Mouse (Mus musculus): Measurements from ENCODE around the gene Spef1. TPM values are rescaled to one million over a fixed set of nuclear protein-coding genes. Genes with fewer than 3 reads are reported as not detected.
A peak's percentile ranks its signal among the peaks of the same experiment; 100 is the strongest.

Gene Spef1
- polyA plus RNA-seq, 2 experiments = 6.7 to 16.3 TPM

DNA sequence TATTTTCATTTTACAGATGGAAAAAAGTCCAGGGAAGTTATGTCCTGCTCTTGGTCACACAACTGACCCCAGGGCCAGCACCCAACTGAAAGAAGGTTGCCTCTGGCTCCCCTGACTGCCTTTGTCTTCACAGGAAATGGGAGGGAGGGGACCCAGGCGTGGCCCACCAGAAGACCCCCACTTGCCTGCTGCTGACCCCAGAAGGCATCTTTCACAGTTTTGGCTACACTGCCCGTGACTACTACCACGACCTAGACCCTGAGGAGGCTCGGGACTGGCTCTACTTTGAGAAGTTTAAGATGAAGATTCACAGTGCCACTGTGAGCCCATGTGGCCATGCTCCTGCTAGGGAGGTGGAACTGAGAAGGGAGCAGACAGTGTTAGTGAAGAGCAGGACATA lies 48.8 kb downstream of the Spef1 start:
- Histone ChIP-seq H3K4me1 (ENCODE audit: control insufficient read depth, insufficient read depth, low read length) (no peaks in the 10 kb centered on the region), H3K4me3 (replicated peaks; ENCODE audit: low read length) (no peak overlapping the region), H3K4me2 (replicated peaks; ENCODE audit: low read depth, low read length, severe bottlenecking) (no peak overlapping the region), H3K36me3 (ENCODE audit: control insufficient read depth, insufficient read depth, low read length) (peaks cover 92% of the 10 kb centered on the region), H3K9me3 (ENCODE audit: control insufficient read depth, low read length) (no peaks in the 10 kb centered on the region), H3K9ac (ENCODE audit: low read depth, low read length, severe bottlenecking) (no peak overlapping the region), H3K27ac (replicated peaks; ENCODE audit: low read depth, low read length) (no peak overlapping the region), H3K27me3 (ENCODE audit: control insufficient read depth, insufficient read depth, low read length) (no peaks in the 10 kb centered on the region)
- 84% methylated on average over 4 of the region's 4 CpGs for WGBS
- no peak for ATAC-seq (ENCODE audit: low FRiP score, low read depth)
- TF ChIP-seq POLR2A (IDR thresholded peaks at IDR 0.05; ENCODE audit: borderline replicate concordance, extremely low read depth, insufficient read depth, insufficient read length) = no peak
- no peak for DNase-seq (ENCODE audit: low spot score)

DNA sequence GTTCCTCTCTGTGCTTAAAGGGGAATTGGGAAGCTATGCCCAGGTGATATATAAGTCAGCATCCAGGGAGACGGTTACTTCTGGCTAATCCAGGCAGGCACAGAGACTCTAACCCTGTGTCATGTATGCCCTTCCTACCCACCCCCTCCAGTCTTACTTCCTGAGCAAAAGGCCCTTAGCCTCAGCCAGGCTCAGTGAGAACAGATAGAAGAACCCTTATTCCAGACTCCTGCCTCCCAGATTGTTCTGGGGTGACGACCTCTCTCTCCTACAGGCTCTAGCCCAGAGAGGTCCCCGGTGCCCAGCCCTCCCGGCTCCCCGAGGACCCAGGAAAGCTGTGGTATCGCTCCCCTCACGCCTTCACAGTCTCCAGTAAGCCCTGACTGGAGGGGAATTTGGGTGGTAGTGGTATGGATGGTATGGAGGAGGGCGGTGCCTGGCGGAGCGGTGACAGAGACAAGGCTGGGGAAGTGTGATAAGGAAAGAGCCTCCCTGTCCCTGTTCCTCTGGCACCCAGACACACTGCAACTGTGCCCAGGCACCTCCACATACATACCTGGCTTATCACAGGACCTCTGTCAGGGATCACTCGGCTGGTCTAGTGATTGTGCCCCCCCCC lies 51.5 kb downstream of the Spef1 start:
- no peak overlapping the region for H3K27ac ChIP-seq (replicated peaks; ENCODE audit: low read depth, low read length)
- no peaks in the 10 kb centered on the region for H3K9me3 ChIP-seq (ENCODE audit: control insufficient read depth, low read length)
- H3K4me2 ChIP-seq (replicated peaks; ENCODE audit: low read depth, low read length, severe bottlenecking) = no peak overlapping the region
- H3K4me1 ChIP-seq (ENCODE audit: control insufficient read depth, insufficient read depth, low read length) = no peaks in the 10 kb centered on the region
- H3K4me3 ChIP-seq (replicated peaks; ENCODE audit: low read length) = no peak overlapping the region
- ATAC-seq (ENCODE audit: low FRiP score, low read depth) (no peak), DNase-seq (ENCODE audit: low spot score) (no peak)
- no peak for TF ChIP-seq POLR2A (IDR thresholded peaks at IDR 0.05; ENCODE audit: borderline replicate concordance, extremely low read depth, insufficient read depth, insufficient read length)
- WGBS = 68% methylated on average over 11 of the region's 11 CpGs
- peaks cover 76% of the 10 kb centered on the region for H3K36me3 ChIP-seq (ENCODE audit: control insufficient read depth, insufficient read depth, low read length)
- H3K27me3 ChIP-seq (ENCODE audit: control insufficient read depth, insufficient read depth, low read length) = no peaks in the 10 kb centered on the region
- H3K9ac ChIP-seq (ENCODE audit: low read depth, low read length, severe bottlenecking) = 0 out of 2 replicates have a peak overlapping the region, but pooled peaks have one; percentile 4

DNA sequence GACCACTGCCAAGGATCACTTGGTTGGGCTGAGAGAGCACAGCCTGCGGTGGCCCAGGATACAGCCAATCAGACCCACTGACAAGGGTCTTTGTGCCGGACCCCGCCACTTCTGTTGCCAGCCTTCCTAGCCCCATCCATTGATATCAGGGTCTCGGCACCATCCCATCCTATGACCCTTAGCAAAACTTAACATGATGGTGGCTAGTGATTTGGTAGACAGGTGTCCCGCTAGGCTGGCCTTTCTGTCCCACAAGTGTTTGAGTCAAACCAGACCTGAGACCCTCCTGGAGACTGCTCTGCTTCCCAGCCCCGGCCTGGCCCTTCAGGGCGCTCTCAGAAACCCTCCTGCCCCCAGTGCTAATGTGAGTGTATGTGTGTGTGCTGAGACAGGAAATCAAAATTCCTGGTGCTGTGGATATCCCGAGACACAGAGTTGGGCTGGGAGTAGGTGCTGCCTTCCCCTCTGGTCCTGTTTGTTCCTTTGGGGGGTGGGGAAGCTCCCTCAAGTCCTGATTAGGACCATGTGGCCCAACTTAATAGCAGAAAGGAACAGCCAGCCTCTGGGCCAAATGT lies 52.2 kb downstream of the Spef1 start:
- 0 out of 2 replicates have a peak overlapping the region, but pooled peaks have one; percentile 4 for H3K9ac ChIP-seq (ENCODE audit: low read depth, low read length, severe bottlenecking)
- TF ChIP-seq POLR2A (IDR thresholded peaks at IDR 0.05; ENCODE audit: borderline replicate concordance, extremely low read depth, insufficient read depth, insufficient read length) = no peak
- H3K36me3 ChIP-seq (ENCODE audit: control insufficient read depth, insufficient read depth, low read length) = peaks cover 69% of the 10 kb centered on the region
- H3K9me3 ChIP-seq (ENCODE audit: control insufficient read depth, low read length) = no peaks in the 10 kb centered on the region
- 69% methylated on average over 8 of the region's 8 CpGs for WGBS
- H3K27ac ChIP-seq (replicated peaks; ENCODE audit: low read depth, low read length) = no peak overlapping the region
- H3K27me3 ChIP-seq (ENCODE audit: control insufficient read depth, insufficient read depth, low read length) = no peaks in the 10 kb centered on the region
- H3K4me2 ChIP-seq (replicated peaks; ENCODE audit: low read depth, low read length, severe bottlenecking) = no peak overlapping the region
- DNase-seq (ENCODE audit: low spot score) = no peak
- H3K4me1 ChIP-seq (ENCODE audit: control insufficient read depth, insufficient read depth, low read length) = no peaks in the 10 kb centered on the region
- ATAC-seq (ENCODE audit: low FRiP score, low read depth) = no peak
- H3K4me3 ChIP-seq (replicated peaks; ENCODE audit: low read length) = no peak overlapping the region

DNA sequence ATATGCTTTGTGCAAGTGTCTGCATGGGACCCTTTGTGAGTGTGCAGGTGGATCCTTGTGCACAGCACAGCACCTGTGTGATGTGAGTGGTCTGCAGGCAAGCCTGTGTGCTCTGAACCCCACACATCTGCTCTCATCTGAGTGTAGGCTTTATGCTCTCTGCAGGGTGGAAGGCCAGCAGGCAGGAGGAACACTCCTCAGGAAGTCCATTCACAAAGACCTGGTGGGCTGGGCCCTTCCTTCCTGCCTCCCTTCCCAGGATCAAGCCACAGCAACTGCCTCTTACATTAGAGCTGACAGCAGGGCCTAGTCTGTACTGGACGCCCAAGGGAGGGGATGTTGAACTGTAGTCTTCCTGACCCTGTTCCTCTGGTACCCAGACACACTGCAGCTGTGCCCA lies 52.7 kb downstream of the Spef1 start:
- no peak for ATAC-seq (ENCODE audit: low FRiP score, low read depth)
- no peak overlapping the region for H3K4me3 ChIP-seq (replicated peaks; ENCODE audit: low read length)
- no peaks in the 10 kb centered on the region for H3K4me1 ChIP-seq (ENCODE audit: control insufficient read depth, insufficient read depth, low read length)
- 69% methylated on average over 1 of the region's 1 CpGs for WGBS
- no peak for TF ChIP-seq POLR2A (IDR thresholded peaks at IDR 0.05; ENCODE audit: borderline replicate concordance, extremely low read depth, insufficient read depth, insufficient read length)
- H3K27ac ChIP-seq (replicated peaks; ENCODE audit: low read depth, low read length) = no peak overlapping the region
- no peak for DNase-seq (ENCODE audit: low spot score)
- no peak overlapping the region for H3K9ac ChIP-seq (ENCODE audit: low read depth, low read length, severe bottlenecking)
- no peaks in the 10 kb centered on the region for H3K27me3 ChIP-seq (ENCODE audit: control insufficient read depth, insufficient read depth, low read length)
- H3K4me2 ChIP-seq (replicated peaks; ENCODE audit: low read depth, low read length, severe bottlenecking) = no peak overlapping the region
- peaks cover 63% of the 10 kb centered on the region for H3K36me3 ChIP-seq (ENCODE audit: control insufficient read depth, insufficient read depth, low read length)
- H3K9me3 ChIP-seq (ENCODE audit: control insufficient read depth, low read length) = no peaks in the 10 kb centered on the region

DNA sequence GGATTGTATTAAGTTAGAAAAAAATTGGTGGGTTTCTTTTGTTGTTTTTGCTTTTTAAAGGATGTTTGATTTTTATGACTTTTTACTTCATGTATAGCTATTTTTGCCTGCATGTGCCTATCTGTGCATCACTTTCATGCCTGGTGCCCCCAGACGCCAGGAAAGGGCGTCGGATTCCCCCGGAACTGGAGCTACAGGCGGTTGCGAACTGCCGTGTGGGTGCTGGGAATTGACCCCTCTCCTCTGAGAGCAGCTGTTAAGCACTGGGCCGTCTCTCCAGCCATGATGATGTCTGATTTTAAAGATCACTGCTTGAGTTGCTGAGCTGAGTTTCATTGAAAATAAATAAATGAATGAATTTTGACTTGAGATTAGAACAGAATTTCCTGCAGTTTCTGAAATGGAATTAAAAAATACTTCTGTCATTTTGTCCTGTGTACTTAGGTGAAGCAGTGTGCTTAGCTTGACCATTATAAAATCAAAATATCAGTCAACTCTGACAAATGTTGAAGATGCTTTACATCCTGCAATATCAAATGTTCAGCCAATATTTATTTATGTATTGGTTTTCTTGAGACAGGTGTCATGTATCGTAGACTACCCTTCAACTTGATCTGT lies 54.0 kb downstream of the Spef1 start, which contains the start of gene Gm11037:
Gene Gm11037, plus strand, starts transcription at position 568 of the 618 bp plus-strand sequence.
- no peak within 1 kb of the TSS for H3K4me3 ChIP-seq (replicated peaks; ENCODE audit: low read length)
- no peaks in the 10 kb centered on the region for H3K27me3 ChIP-seq (ENCODE audit: control insufficient read depth, insufficient read depth, low read length)
- DNase-seq (ENCODE audit: low spot score) (no peak), ATAC-seq (ENCODE audit: low FRiP score, low read depth) (no peak)
- H3K36me3 ChIP-seq (ENCODE audit: control insufficient read depth, insufficient read depth, low read length) = peaks cover 50% of the 10 kb centered on the region
- WGBS = 76% methylated on average over 9 of the region's 9 CpGs
- H3K27ac ChIP-seq (replicated peaks; ENCODE audit: low read depth, low read length) = no peak within 1 kb of the TSS
- H3K9me3 ChIP-seq (ENCODE audit: control insufficient read depth, low read length) = no peaks in the 10 kb centered on the region
- no peak for TF ChIP-seq POLR2A (IDR thresholded peaks at IDR 0.05; ENCODE audit: borderline replicate concordance, extremely low read depth, insufficient read depth, insufficient read length)
- peaks cover 8% of the 10 kb centered on the region for H3K4me1 ChIP-seq (ENCODE audit: control insufficient read depth, insufficient read depth, low read length)
- no peak within 1 kb of the TSS for H3K4me2 ChIP-seq (replicated peaks; ENCODE audit: low read depth, low read length, severe bottlenecking)
- no peak within 1 kb of the TSS for H3K9ac ChIP-seq (ENCODE audit: low read depth, low read length, severe bottlenecking)

Measured in limb, embryonic 14.5 days (tissue).